Mouse (Mus musculus) spleen, postnatal 14 days (tissue): ENCODE data around the gene Brinp3.
"Not testable (repeated sequence)": the region's sequence is repeated elsewhere in the genome, so short reads cannot be mapped to it uniquely, and the experiment has no call there.

Experiments used
- DNase-seq, 2 experiments: peaks; one replicate each; pipeline ENCODE4 v3.0.0; 2021 to 2022; ENCODE audit warnings: low spot score in 2 of 2

Gene Brinp3

GRCm38 (mm10) chr1:146494681-146495331, at the start of gene Brinp3:
TSS of gene Brinp3 (plus strand) at chr1:146494760.
- DNase-seq, result no peak

- no peak for DNase-seq
Measured at GRCm38 (mm10) chr1:146494221-146494620, 339 bp upstream of the Brinp3 start.

GRCm38 (mm10) chr1:146495386-146495785, 826 bp downstream of the Brinp3 start:
- DNase-seq, result no peak

GRCm38 (mm10) chr1:146497381-146498081, 3.0 kb downstream of the Brinp3 start:
- DNase-seq, result no peak

- DNase-seq, result no peak
Measured at GRCm38 (mm10) chr1:146498085-146498779, 3.7 kb downstream of the Brinp3 start.

- DNase-seq, result no peak
Measured at GRCm38 (mm10) chr1:146498780-146499114, 4.2 kb downstream of the Brinp3 start.

- DNase-seq, result no peak
Measured at GRCm38 (mm10) chr1:146515377-146515776, 20.8 kb downstream of the Brinp3 start.

- DNase-seq, result no peak
Measured at GRCm38 (mm10) chr1:146523727-146524573, 29.4 kb downstream of the Brinp3 start.

- no peak for DNase-seq
Measured at GRCm38 (mm10) chr1:146528572-146528971, 34.0 kb downstream of the Brinp3 start.

- no peak for DNase-seq
Measured at GRCm38 (mm10) chr1:146546847-146547428, 52.4 kb downstream of the Brinp3 start.

- DNase-seq, result no peak
Measured at GRCm38 (mm10) chr1:146556982-146557381, 62.4 kb downstream of the Brinp3 start.

- DNase-seq, result no peak
Measured at GRCm38 (mm10) chr1:146562144-146562543, 67.6 kb downstream of the Brinp3 start.

GRCm38 (mm10) chr1:146584181-146584580, 89.6 kb downstream of the Brinp3 start:
- no peak for DNase-seq

GRCm38 (mm10) chr1:146632895-146633294, 138.3 kb downstream of the Brinp3 start:
- DNase-seq, result no peak

- no peak for DNase-seq
Measured at GRCm38 (mm10) chr1:146657214-146657613, 162.7 kb downstream of the Brinp3 start.

GRCm38 (mm10) chr1:146700724-146701123, 206.2 kb downstream of the Brinp3 start:
- no peak for DNase-seq

GRCm38 (mm10) chr1:146719556-146719955, 225.0 kb downstream of the Brinp3 start:
- no peak for DNase-seq

GRCm38 (mm10) chr1:146724784-146725513, 230.4 kb downstream of the Brinp3 start:
- not testable (repeated sequence) for DNase-seq

GRCm38 (mm10) chr1:146751066-146751465, 256.5 kb downstream of the Brinp3 start:
- no peak for DNase-seq

GRCm38 (mm10) chr1:146783259-146783658, 288.7 kb downstream of the Brinp3 start:
- no peak for DNase-seq

- no peak for DNase-seq
Measured at GRCm38 (mm10) chr1:146787236-146787635, 292.7 kb downstream of the Brinp3 start.
